Mouse (Mus musculus) heart, adult 2 months (tissue): ENCODE measurements around the gene Scn3b.

Source experiments
- CTCF ChIP-seq: fragments of 200-600 bp; IDR thresholded peaks from 2 replicates; pipeline ENCODE4 v1.8.1; 2022; ENCODE audit warnings: antibody characterized with exemption, mild to moderate bottlenecking, moderate library complexity
- EP300 ChIP-seq: fragments of 200-500 bp; IDR thresholded peaks from 2 replicates; pipeline ENCODE4 v1.6.1; 2011; ENCODE audit warnings: low read depth, low read length, control low read depth; ENCODE audit not compliant: insufficient read depth
- POLR2A ChIP-seq: fragments of 200-500 bp; IDR thresholded peaks from 2 replicates; pipeline ENCODE4 v1.6.1; 2011; ENCODE audit warnings: mild to moderate bottlenecking, low read depth, low read length, control low read depth; ENCODE audit not compliant: insufficient read depth

DNA sequence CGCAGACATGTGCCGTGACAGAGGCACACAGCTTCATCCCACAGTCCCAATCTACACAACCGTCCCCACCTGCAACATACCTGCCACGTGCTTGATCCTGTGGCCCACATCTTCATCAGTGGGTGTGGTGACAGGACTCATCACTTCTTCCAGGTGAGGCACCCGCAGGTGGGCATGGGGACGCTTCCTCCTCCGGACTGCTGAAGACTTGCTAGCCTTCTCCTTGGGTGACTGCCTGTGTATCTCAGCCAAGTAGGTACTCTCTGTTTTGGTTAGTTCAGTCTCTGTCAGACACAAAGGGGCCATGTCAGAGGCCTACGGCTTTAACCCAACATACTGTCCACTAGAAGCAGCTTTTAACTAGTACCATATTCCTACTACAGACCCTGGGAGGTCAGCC lies 35.2 kb downstream of the Scn3b start:
- no peak for TF ChIP-seq POLR2A
- no peak for TF ChIP-seq CTCF
- no peak for TF ChIP-seq EP300
